Mouse (Mus musculus) MEL (cell line): ENCODE measurements around the gene Mtcp1. TPM values are rescaled to one million over a fixed set of nuclear protein-coding genes. Genes with fewer than 3 reads are reported as not detected.

Experiments
- DNase-seq: peaks from one replicate; pipeline ENCODE4 v3.0.0; 2011; ENCODE audit warnings: low read depth, low spot score
- H3K27ac ChIP-seq: 2 replicates; pipeline ENCODE4 v1.5.1; 2012; ENCODE audit warnings: low read depth, mild to moderate bottlenecking, control low read depth, low read length, moderate library complexity; ENCODE audit not compliant: control insufficient read depth
- H3K27me3 ChIP-seq, 2 experiments: fragments of 150-350 bp in 1 of 2; sonication (generic) in 1 of 2; 2 replicates each; pipeline ENCODE4 v1.6.1; 2012; ENCODE audit warnings: low read length in 2 of 2, mild to moderate bottlenecking in 2 of 2, improper control_type of control experiment in 1 of 2, moderate library complexity in 1 of 2; ENCODE audit not compliant: insufficient read depth in 2 of 2, control insufficient read depth in 1 of 2
- H3K36me3 ChIP-seq, 2 experiments: 2 replicates each; pipeline ENCODE4 v1.6.1; 2012 to 2014; ENCODE audit warnings: low read length in 2 of 2, improper control_type of control experiment in 1 of 2, inconsistent platforms in 1 of 2, mild to moderate bottlenecking in 1 of 2; ENCODE audit not compliant: insufficient read depth in 2 of 2, control insufficient read depth in 1 of 2
- H3K4me1 ChIP-seq, 2 experiments: fragments of 150-350 bp in 1 of 2; sonication (generic) in 1 of 2; 2 replicates each; pipeline ENCODE4 v1.6.1; 2012; ENCODE audit warnings: low read length in 2 of 2, improper control_type of control experiment in 1 of 2, mild to moderate bottlenecking in 1 of 2; ENCODE audit not compliant: insufficient read depth in 2 of 2, control insufficient read depth in 1 of 2
- H3K4me3 ChIP-seq, 2 experiments: fragments of 150-350 bp in 1 of 2; sonication (generic) in 1 of 2; 2 replicates each; pipeline ENCODE4 v1.5.1; 2012; ENCODE audit warnings: low read depth in 2 of 2, low read length in 2 of 2, mild to moderate bottlenecking in 2 of 2, moderate library complexity in 2 of 2, control low read depth in 1 of 2, improper control_type of control experiment in 1 of 2; ENCODE audit not compliant: control insufficient read depth in 1 of 2, insufficient read depth in 1 of 2
- H3K79me2 ChIP-seq: 2 replicates; pipeline ENCODE4 v1.6.1; 2012; ENCODE audit warnings: mild to moderate bottlenecking, low read length, moderate library complexity; ENCODE audit not compliant: control insufficient read depth, poor library complexity, insufficient read depth
- H3K9ac ChIP-seq: 2 replicates; pipeline ENCODE4 v1.6.1; 2012; ENCODE audit warnings: low read depth, mild to moderate bottlenecking, control low read depth, low read length, moderate library complexity; ENCODE audit not compliant: control insufficient read depth, poor library complexity, severe bottlenecking
- H3K9me3 ChIP-seq: fragments of 150-350 bp; sonication (generic); replicated peaks from 2 replicates; pipeline ENCODE4 v1.6.1; 2012; ENCODE audit warnings: mild to moderate bottlenecking, low read length, improper control_type of control experiment, moderate library complexity; ENCODE audit not compliant: insufficient read depth
- BHLHE40 ChIP-seq: IDR thresholded peaks from 2 replicates; pipeline ENCODE4 v1.6.1; 2012; ENCODE audit warnings: low read depth, mild to moderate bottlenecking, inconsistent platforms, low read length, improper control_type of control experiment, borderline replicate concordance
- CHD2 ChIP-seq: IDR thresholded peaks from 2 replicates; pipeline ENCODE4 v1.6.1; 2011; ENCODE audit warnings: low read length, improper control_type of control experiment
- CTCF ChIP-seq, 3 experiments: IDR thresholded peaks in 2 of 3; conservative IDR thresholded peaks in 1 of 3; 2 replicates each; pipeline ENCODE4 v1.5.1; 2011 to 2012; ENCODE audit warnings: low read length in 3 of 3, low read depth in 2 of 3, mild to moderate bottlenecking in 2 of 3, improper control_type of control experiment in 1 of 3, inconsistent platforms in 1 of 3, mixed read lengths in 1 of 3, moderate library complexity in 1 of 3; ENCODE audit not compliant: control insufficient read depth in 1 of 3, insufficient read depth in 1 of 3, poor library complexity in 1 of 3, severe bottlenecking in 1 of 3
- E2F4 ChIP-seq: IDR thresholded peaks from 2 replicates; pipeline ENCODE4 v1.6.1; 2011; ENCODE audit warnings: low read depth, low read length, improper control_type of control experiment, borderline replicate concordance
- EP300 ChIP-seq, 2 experiments: IDR thresholded peaks; 2 replicates each; pipeline ENCODE4 v1.6.1; 2011; ENCODE audit warnings: improper control_type of control experiment in 2 of 2, low read length in 2 of 2, low read depth in 1 of 2, mild to moderate bottlenecking in 1 of 2
- ETS1 ChIP-seq: IDR thresholded peaks from 2 replicates; pipeline ENCODE4 v1.6.1; 2012; ENCODE audit warnings: low read depth, mild to moderate bottlenecking, inconsistent platforms, low read length, improper control_type of control experiment, moderate library complexity
- GABPA ChIP-seq: IDR thresholded peaks from 2 replicates; pipeline ENCODE4 v1.6.1; 2012; ENCODE audit warnings: low read depth, mild to moderate bottlenecking, inconsistent platforms, low read length, improper control_type of control experiment, moderate library complexity
- GATA1 ChIP-seq: IDR thresholded peaks from 2 replicates; pipeline ENCODE4 v1.6.1; 2011; ENCODE audit warnings: low read depth, low read length, improper control_type of control experiment
- HCFC1 ChIP-seq: IDR thresholded peaks from 2 replicates; pipeline ENCODE4 v1.6.1; 2012; ENCODE audit warnings: low read depth, mild to moderate bottlenecking, inconsistent platforms, low read length, improper control_type of control experiment, moderate library complexity
- JUND ChIP-seq: IDR thresholded peaks from 2 replicates; pipeline ENCODE4 v1.6.1; 2011; ENCODE audit warnings: low read depth, mild to moderate bottlenecking, improper control_type of control experiment, low read length
- KAT2A ChIP-seq: conservative IDR thresholded peaks from 2 replicates; pipeline ENCODE4 v1.6.1; 2012; ENCODE audit warnings: low read depth, low read length, improper control_type of control experiment, inconsistent platforms
- MAFK ChIP-seq: IDR thresholded peaks from 2 replicates; pipeline ENCODE4 v1.6.1; 2011; ENCODE audit warnings: low read depth, mild to moderate bottlenecking, low read length, improper control_type of control experiment, borderline replicate concordance
- MAX ChIP-seq: IDR thresholded peaks from 2 replicates; pipeline ENCODE4 v1.6.1; 2011; ENCODE audit warnings: low read length, improper control_type of control experiment
- MAZ ChIP-seq: IDR thresholded peaks from 2 replicates; pipeline ENCODE4 v1.6.1; 2012; ENCODE audit warnings: low read depth, mild to moderate bottlenecking, inconsistent platforms, low read length, improper control_type of control experiment
- MEF2A ChIP-seq: IDR thresholded peaks from 2 replicates; pipeline ENCODE4 v1.6.1; 2014; ENCODE audit warnings: low read depth, mild to moderate bottlenecking, inconsistent platforms, low read length, improper control_type of control experiment; ENCODE audit not compliant: poor library complexity, insufficient replicate concordance, severe bottlenecking; ENCODE audit errors: extremely low read depth
- MXI1 ChIP-seq: IDR thresholded peaks from 2 replicates; pipeline ENCODE4 v1.6.1; 2011; ENCODE audit warnings: mild to moderate bottlenecking, low read depth, low read length, improper control_type of control experiment
- MYB ChIP-seq: IDR thresholded peaks from 2 replicates; pipeline ENCODE4 v1.6.1; 2011; ENCODE audit warnings: mild to moderate bottlenecking, low read depth, low read length, improper control_type of control experiment
- MYC ChIP-seq: IDR thresholded peaks from 2 replicates; pipeline ENCODE4 v1.6.1; 2011; ENCODE audit warnings: low read depth, mild to moderate bottlenecking, low read length, improper control_type of control experiment, moderate library complexity
- NELFE ChIP-seq: IDR thresholded peaks from 2 replicates; pipeline ENCODE4 v1.6.1; 2011; ENCODE audit warnings: low read depth, low read length, improper control_type of control experiment
- NRF1 ChIP-seq: IDR thresholded peaks from 2 replicates; pipeline ENCODE4 v1.6.1; 2014; ENCODE audit warnings: low read depth, mild to moderate bottlenecking, inconsistent platforms, low read length, improper control_type of control experiment, moderate library complexity; ENCODE audit not compliant: poor library complexity, insufficient read depth, severe bottlenecking
- POLR2A ChIP-seq, 2 experiments: IDR thresholded peaks; 2 replicates each; pipeline ENCODE4 v1.6.1; 2011 to 2012; ENCODE audit warnings: low read length in 2 of 2, mild to moderate bottlenecking in 2 of 2, control low read depth in 1 of 2, improper control_type of control experiment in 1 of 2, low read depth in 1 of 2, moderate library complexity in 1 of 2; ENCODE audit not compliant: control insufficient read depth in 1 of 2, insufficient read depth in 1 of 2, poor library complexity in 1 of 2
- POLR2AphosphoS2 ChIP-seq: IDR thresholded peaks from 2 replicates; pipeline ENCODE4 v1.6.1; 2011; ENCODE audit warnings: low read length, improper control_type of control experiment
- POLR2AphosphoS5 ChIP-seq: IDR thresholded peaks from 2 replicates; pipeline ENCODE4 v1.6.1; 2012; ENCODE audit warnings: low read depth, borderline replicate concordance, mild to moderate bottlenecking, inconsistent platforms, low read length, moderate library complexity, mixed read lengths
- RAD21 ChIP-seq: IDR thresholded peaks from 2 replicates; pipeline ENCODE4 v1.6.1; 2011; ENCODE audit warnings: mild to moderate bottlenecking, low read depth, low read length, improper control_type of control experiment
- RCOR1 ChIP-seq: IDR thresholded peaks from 2 replicates; pipeline ENCODE4 v1.6.1; 2012; ENCODE audit warnings: low read depth, mild to moderate bottlenecking, inconsistent platforms, low read length, improper control_type of control experiment
- SIN3A ChIP-seq: IDR thresholded peaks from 2 replicates; pipeline ENCODE4 v1.6.1; 2012; ENCODE audit warnings: low read length, improper control_type of control experiment, inconsistent platforms
- SMC3 ChIP-seq: IDR thresholded peaks from 2 replicates; pipeline ENCODE4 v1.6.1; 2011; ENCODE audit warnings: low read depth, low read length, improper control_type of control experiment
- TAL1 ChIP-seq: IDR thresholded peaks from 2 replicates; pipeline ENCODE4 v1.6.1; 2012; ENCODE audit warnings: mild to moderate bottlenecking, inconsistent platforms, low read length, moderate library complexity, mixed read lengths
- TBP ChIP-seq: IDR thresholded peaks from 2 replicates; pipeline ENCODE4 v1.8.0; 2011; ENCODE audit warnings: low read depth, low read length, improper control_type of control experiment
- TCF12 ChIP-seq: IDR thresholded peaks from 2 replicates; pipeline ENCODE4 v1.6.1; 2014; ENCODE audit warnings: low read depth, mild to moderate bottlenecking, inconsistent platforms, low read length, improper control_type of control experiment, moderate library complexity
- USF1 ChIP-seq: IDR thresholded peaks from 2 replicates; pipeline ENCODE4 v1.6.1; 2014; ENCODE audit warnings: low read depth, mild to moderate bottlenecking, inconsistent platforms, low read length, improper control_type of control experiment, moderate library complexity
- ZC3H11A ChIP-seq: IDR thresholded peaks from 2 replicates; pipeline ENCODE4 v1.6.1; 2012; ENCODE audit warnings: low read depth, mild to moderate bottlenecking, inconsistent platforms, low read length, improper control_type of control experiment
- ZKSCAN1 ChIP-seq: IDR thresholded peaks from 2 replicates; pipeline ENCODE4 v1.6.1; 2012; ENCODE audit warnings: low read depth, mild to moderate bottlenecking, inconsistent platforms, low read length, improper control_type of control experiment, moderate library complexity
- ZMIZ1 ChIP-seq: IDR thresholded peaks from 2 replicates; pipeline ENCODE4 v1.6.1; 2012; ENCODE audit warnings: low read depth, mild to moderate bottlenecking, inconsistent platforms, low read length, improper control_type of control experiment, moderate library complexity
- polyA plus RNA-seq, 2 experiments: library from polyadenylated mRNA; stranded (reverse) in 1 of 2; unstranded in 1 of 2; fragments of >175 nt in 1 of 2; fragments of >200 nt in 1 of 2; gene quantifications; 2 replicates each; pipeline versions ENCODE4 v1.2.1 to v1.2.4; 2012; ENCODE audit warnings: low replicate concordance in 2 of 2, low read depth in 1 of 2; ENCODE audit not compliant: insufficient read length in 2 of 2, insufficient read depth in 1 of 2, missing spikeins in 1 of 2
- total RNA-seq: library from RNA; depleted of rRNA; stranded (reverse); fragments of 300-350 nt; gene quantifications from 2 replicates; pipeline ENCODE4 v1.2.3, GENCODE M21; 2012; rRNA removed

The Mtcp1 gene
- total RNA-seq (4.3 TPM in 2 replicates), polyA plus RNA-seq (1 to 10 TPM in 1 of 2 experiments, not detected in 1; 7.6 TPM)

DNA sequence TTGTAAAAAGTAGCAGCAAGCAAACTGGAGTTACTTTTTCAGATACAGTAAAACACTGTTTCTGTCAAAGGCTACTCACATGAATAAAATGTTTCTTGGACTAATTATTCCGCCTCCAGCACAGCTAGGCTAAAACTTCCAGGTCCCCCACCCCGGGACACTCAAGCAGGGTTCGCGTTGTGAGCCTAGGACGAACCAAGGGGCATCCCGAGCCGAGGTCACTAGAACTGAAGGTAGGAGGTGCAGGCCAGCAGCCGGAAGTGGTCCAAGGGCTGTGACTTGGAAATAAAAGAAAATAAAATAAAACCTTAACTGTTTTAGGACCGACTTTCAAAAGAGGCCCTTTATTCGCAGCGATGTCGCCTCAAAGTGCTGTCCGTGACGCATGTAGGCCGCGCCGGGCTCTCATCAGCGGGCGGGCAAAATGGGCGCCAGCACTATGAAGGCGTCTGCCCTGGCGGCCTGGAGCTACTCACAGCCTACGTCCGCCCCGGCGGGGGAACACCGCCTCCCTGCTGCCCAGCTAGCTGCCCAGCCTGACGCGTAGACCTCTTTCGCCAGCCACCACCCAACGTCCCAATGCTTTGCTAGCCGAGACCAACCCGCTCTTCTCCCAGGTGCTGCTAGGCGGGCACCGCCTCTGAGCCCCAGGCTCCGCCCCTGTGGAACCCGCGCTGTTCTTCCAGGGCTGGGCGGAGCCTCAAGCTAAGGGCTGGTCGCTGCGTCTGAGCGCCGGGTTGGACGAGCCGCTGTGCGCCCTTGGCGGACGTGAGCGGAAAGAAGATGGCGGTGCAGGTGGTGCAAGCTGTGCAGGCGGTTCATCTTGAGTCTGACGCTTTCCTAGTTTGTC, at the start of gene Mtcp1, which contains the start of the genes Cmc4 and Brcc3:
Mtcp1 (minus strand) TSS at position 653 of the 850 bp plus-strand sequence.
Cmc4 (minus strand) TSS at position 649 of the 850 bp plus-strand sequence.
Brcc3 (plus strand) TSS at position 693 of the 850 bp plus-strand sequence.
- no peaks in the 10 kb centered on the region for H3K9me3 ChIP-seq
- no peak for TF ChIP-seq MAFK
- no peak for TF ChIP-seq CTCF (IDR thresholded peaks at IDR 0.05 in 2 of 3, conservative IDR thresholded peaks at IDR 0.05 in 1 of 3; ENCODE audit: control insufficient read depth in 1 of 3, insufficient read depth in 1 of 3, low read depth in 2 of 3, low read length in 3 of 3, poor library complexity in 1 of 3, severe bottlenecking in 1 of 3)
- no peak for TF ChIP-seq GABPA
- TF ChIP-seq KAT2A: no peak; the same call in 1 of the 2 replicates
- 0 out of 2 replicates have a peak, but pooled peaks have one; percentile 37 for TF ChIP-seq E2F4
- no peak for TF ChIP-seq BHLHE40
- peak; percentile 58; the same call in 1 of the 2 replicates for TF ChIP-seq ZMIZ1
- TF ChIP-seq MAZ: 0 out of 2 replicates have a peak, but pooled peaks have one; percentile 22
- no peak for TF ChIP-seq GATA1
- TF ChIP-seq HCFC1: peak; percentile 75
- TF ChIP-seq USF1: no peak
- TF ChIP-seq SMC3: no peak
- peak; percentile 19; the same call in 1 of the 2 replicates for TF ChIP-seq TCF12
- TF ChIP-seq ZKSCAN1: no peak
- TF ChIP-seq EP300 (IDR thresholded peaks at IDR 0.05; ENCODE audit: low read depth in 1 of 2, low read length in 2 of 2): no peak
- no peak for TF ChIP-seq MEF2A
- TF ChIP-seq JUND: no peak
- peak; percentile 53; the same call in 1 of the 2 replicates for TF ChIP-seq SIN3A
- no peak for TF ChIP-seq MYC
- 0 out of 2 replicates have a peak, but pooled peaks have one; percentile 15 for TF ChIP-seq ETS1
- TF ChIP-seq POLR2AphosphoS5: no peak
- peak; percentile 80 for TF ChIP-seq NELFE
- no peak for TF ChIP-seq RAD21
- TF ChIP-seq MXI1: peak; percentile 50
- no peak for TF ChIP-seq MYB
- TF ChIP-seq POLR2A (IDR thresholded peaks at IDR 0.05; ENCODE audit: control insufficient read depth in 1 of 2, insufficient read depth in 1 of 2, low read depth in 1 of 2, low read length in 2 of 2, poor library complexity in 1 of 2): peak; percentile 56 to 89
- TF ChIP-seq MAX: no peak
- 0 out of 2 replicates have a peak, but pooled peaks have one; percentile 10 for TF ChIP-seq NRF1
- peak; percentile 46; the same call in 1 of the 2 replicates for TF ChIP-seq TBP
- no peak for TF ChIP-seq TAL1
- TF ChIP-seq CHD2: no peak
- peak; percentile 86; the same call in 1 of the 2 replicates for TF ChIP-seq POLR2AphosphoS2
- no peak for TF ChIP-seq RCOR1
- no peak for TF ChIP-seq ZC3H11A
- peaks cover 0 to 3% of the 10 kb centered on the region in 2 experiments; a peak in 2 of 4 replicates for H3K4me1 ChIP-seq

More for the DNA sequence above, at the start of gene Mtcp1, which contains the start of the genes Cmc4 and Brcc3:
- no peaks in the 10 kb centered on the region for H3K27me3 ChIP-seq
- H3K4me3 ChIP-seq: peak within 1 kb of the TSS; percentile 95 to 96
- peak; percentile 91 for DNase-seq
- peak within 1 kb of the TSS; percentile 83 for H3K27ac ChIP-seq
- H3K9ac ChIP-seq: peak within 1 kb of the TSS; percentile 84
- H3K36me3 ChIP-seq: peaks cover 3 to 10% of the 10 kb centered on the region in 2 experiments
- H3K79me2 ChIP-seq: peaks cover 9% of the 10 kb centered on the region
